In genomic region chr16:11588689-11589088, GRCm38 (mm10) we compare ENCODE assay signal across 13 mouse cellular contexts.
"Had no signal": no experiment of that assay in that cellular context is flagged by ENCODE, and none has a peak within 500 bp of the region (broad histone marks: within the 10 kb centered on the region; RNA-seq: fewer than 3 reads in every experiment).

No protein-coding gene starts in this region.

- ATAC-seq: intestine, embryonic 16.5 days had no signal

- H3K9me3 ChIP-seq: megakaryocyte, embryonic 14.5 days had no signal

- H3K27ac ChIP-seq: macrophage had no signal

- H3K4me2 ChIP-seq: midbrain, embryonic 11.5 days had no signal

- H3K4me3 ChIP-seq: layer of hippocampus, adult 2 months had no signal

- H3K27me3 ChIP-seq: megakaryocyte, embryonic 14.5 days had no signal

- DNase-seq: kidney, adult 18-20 months; kidney, postnatal 14 days; kidney, postnatal 4 days; layer of hippocampus, adult 9-11 months; lung, adult 2 months; midbrain, embryonic 14.5 days; thymus, adult 18-20 months; thymus, postnatal 36 days had no signal
